31 mouse cellular contexts compared by ENCODE assay signal in genomic region chr10:123416024-123416423, GRCm38 (mm10).
A peak's percentile ranks its signal among the peaks of the same experiment; 100 is the strongest.
DNase-seq lines count a peak whose midpoint lies in the region; ATAC-seq and TF ChIP-seq lines count a peak whose summit lies in the region.
"Had no signal": no experiment of that assay in that cellular context is flagged by ENCODE, and none has a peak within 500 bp of the region (broad histone marks: within the 10 kb centered on the region; RNA-seq: fewer than 3 reads in every experiment).

No protein-coding gene starts in this region.

- H3K4me1 ChIP-seq in midbrain, embryonic 16.5 days (ENCODE audit: control insufficient read depth, insufficient read depth, low read length), result peaks cover 9% of the 10 kb centered on the region
- H3K4me1 ChIP-seq in midbrain, embryonic 11.5 days (ENCODE audit: control insufficient read depth, insufficient read depth, low read length), result no peaks in the 10 kb centered on the region
- H3K4me1 ChIP-seq in hindbrain, postnatal 0 days (ENCODE audit: insufficient read depth, low read length), result peaks cover 4% of the 10 kb centered on the region; the same call in 1 of the 2 replicates
- peaks cover 8% of the 10 kb centered on the region for H3K4me1 ChIP-seq in neural tube, embryonic 15.5 days
- H3K4me1 ChIP-seq: forebrain, embryonic 13.5 days; heart, embryonic 13.5 days; liver, embryonic 15.5 days; lung, embryonic 15.5 days; megakaryocyte, embryonic 14.5 days had no signal

- H3K27me3 ChIP-seq in midbrain, embryonic 16.5 days (ENCODE audit: control insufficient read depth, insufficient read depth, low read depth, low read length), result no peaks in the 10 kb centered on the region
- H3K27me3 ChIP-seq in midbrain, embryonic 11.5 days (ENCODE audit: control insufficient read depth, insufficient read depth, low read length), result no peaks in the 10 kb centered on the region
- no peaks in the 10 kb centered on the region for H3K27me3 ChIP-seq in hindbrain, postnatal 0 days (ENCODE audit: insufficient read depth, low read length)
- no peaks in the 10 kb centered on the region for H3K27me3 ChIP-seq in neural tube, embryonic 15.5 days (replicated peaks)
- H3K27me3 ChIP-seq: CH12.LX; embryonic facial prominence, embryonic 13.5 days; forebrain, embryonic 13.5 days; heart, embryonic 13.5 days; kidney, embryonic 15.5 days; liver, embryonic 15.5 days; lung, embryonic 15.5 days; megakaryocyte, embryonic 14.5 days; Patski had no signal

- ATAC-seq in frontal cortex, adult (ENCODE audit: low TSS enrichment), result peak; percentile 11; the same call in 1 of the 2 replicates
- ATAC-seq in midbrain, embryonic 16.5 days, result 0 out of 2 replicates have a peak, but pooled peaks have one; percentile 48
- no peak for ATAC-seq in midbrain, embryonic 11.5 days (ENCODE audit: low FRiP score)
- ATAC-seq in hindbrain, postnatal 0 days, result no peak
- ATAC-seq in neural tube, embryonic 15.5 days (ENCODE audit: low FRiP score), result peak; percentile 41; the same call in 1 of the 2 replicates
- ATAC-seq: forebrain, embryonic 13.5 days; Patski had no signal

- H3K4me3 ChIP-seq in midbrain, embryonic 16.5 days (ENCODE audit: low read depth, low read length), result no peak overlapping the region
- no peak overlapping the region for H3K4me3 ChIP-seq in midbrain, embryonic 11.5 days (ENCODE audit: low read depth, low read length)
- no peak overlapping the region for H3K4me3 ChIP-seq in hindbrain, postnatal 0 days (ENCODE audit: low read length)
- no peak overlapping the region for H3K4me3 ChIP-seq in neural tube, embryonic 15.5 days (replicated peaks)
- H3K4me3 ChIP-seq: embryonic facial prominence, embryonic 13.5 days; forebrain, embryonic 13.5 days; heart, adult 2 months; heart, embryonic 13.5 days; kidney, embryonic 15.5 days; liver, embryonic 15.5 days; lung, embryonic 15.5 days; megakaryocyte, embryonic 14.5 days had no signal

- H3K9me3 ChIP-seq in midbrain, embryonic 16.5 days (replicated peaks; ENCODE audit: control insufficient read depth, low read length, poor library complexity, severe bottlenecking), result 0 out of 2 replicates have a peak, but pooled peaks cover 2% of the 10 kb centered on the region
- no peaks in the 10 kb centered on the region for H3K9me3 ChIP-seq in midbrain, embryonic 11.5 days (ENCODE audit: control insufficient read depth, low read length)
- H3K9me3 ChIP-seq in hindbrain, postnatal 0 days (ENCODE audit: low read length), result no peaks in the 10 kb centered on the region
- no peaks in the 10 kb centered on the region for H3K9me3 ChIP-seq in neural tube, embryonic 15.5 days (replicated peaks)
- H3K9me3 ChIP-seq: kidney, embryonic 15.5 days; liver, embryonic 15.5 days; lung, embryonic 15.5 days had no signal

- WGBS in midbrain, embryonic 16.5 days, result 46% methylated on average over 4 of the region's 4 CpGs
- WGBS in midbrain, embryonic 11.5 days, result 58% methylated on average over 4 of the region's 4 CpGs
- WGBS in hindbrain, postnatal 0 days, result 50% methylated on average over 4 of the region's 4 CpGs
- WGBS in neural tube, embryonic 15.5 days, result 35% methylated on average over 4 of the region's 4 CpGs

- H3K4me2 ChIP-seq in midbrain, embryonic 16.5 days (ENCODE audit: low read length), result no peak overlapping the region
- no peak overlapping the region for H3K4me2 ChIP-seq in midbrain, embryonic 11.5 days
- H3K4me2 ChIP-seq in hindbrain, postnatal 0 days (ENCODE audit: low read depth, low read length), result no peak overlapping the region
- no peak overlapping the region for H3K4me2 ChIP-seq in neural tube, embryonic 15.5 days
- H3K4me2 ChIP-seq: embryonic facial prominence, embryonic 13.5 days; forebrain, embryonic 13.5 days; heart, embryonic 13.5 days; kidney, embryonic 15.5 days; liver, embryonic 15.5 days; lung, embryonic 15.5 days had no signal

- TF ChIP-seq CTCF in hindbrain, postnatal 0 days (IDR thresholded peaks at IDR 0.05; ENCODE audit: low read depth), result no peak

- 0 out of 2 replicates have a peak overlapping the region, but pooled peaks have one; percentile 26 for H3K27ac ChIP-seq in midbrain, embryonic 16.5 days (ENCODE audit: low read length)
- H3K27ac ChIP-seq in midbrain, embryonic 11.5 days (ENCODE audit: low read depth, low read length), result no peak overlapping the region
- no peak overlapping the region for H3K27ac ChIP-seq in hindbrain, postnatal 0 days
- no peak overlapping the region; the same call in 1 of the 2 replicates for H3K27ac ChIP-seq in neural tube, embryonic 15.5 days (replicated peaks)
- H3K27ac ChIP-seq: embryonic facial prominence, embryonic 13.5 days; forebrain, embryonic 13.5 days; heart, adult 2 months; heart, embryonic 13.5 days; kidney, embryonic 15.5 days; liver, embryonic 15.5 days; lung, embryonic 15.5 days had no signal

- no peaks in the 10 kb centered on the region for H3K36me3 ChIP-seq in midbrain, embryonic 16.5 days (ENCODE audit: control insufficient read depth, insufficient read depth, low read length)
- no peaks in the 10 kb centered on the region for H3K36me3 ChIP-seq in midbrain, embryonic 11.5 days (ENCODE audit: control insufficient read depth, insufficient read depth, low read length)
- H3K36me3 ChIP-seq in hindbrain, postnatal 0 days (ENCODE audit: insufficient read depth, low read length), result no peaks in the 10 kb centered on the region
- no peaks in the 10 kb centered on the region for H3K36me3 ChIP-seq in neural tube, embryonic 15.5 days
- H3K36me3 ChIP-seq: embryonic facial prominence, embryonic 13.5 days; G1E; heart, embryonic 13.5 days; kidney, embryonic 15.5 days; liver, embryonic 15.5 days; lung, embryonic 15.5 days had no signal

- H3K9ac ChIP-seq in midbrain, embryonic 16.5 days (ENCODE audit: low read depth, low read length), result no peak overlapping the region
- H3K9ac ChIP-seq in midbrain, embryonic 11.5 days (ENCODE audit: low read length), result no peak overlapping the region
- no peak overlapping the region for H3K9ac ChIP-seq in hindbrain, postnatal 0 days (replicated peaks; ENCODE audit: low read length)
- no peak overlapping the region for H3K9ac ChIP-seq in neural tube, embryonic 15.5 days (replicated peaks)
- H3K9ac ChIP-seq: embryonic facial prominence, embryonic 13.5 days; forebrain, embryonic 13.5 days; heart, embryonic 13.5 days; kidney, embryonic 15.5 days; liver, embryonic 15.5 days; lung, embryonic 15.5 days had no signal

- no peak for DNase-seq in frontal cortex, adult 2 months (ENCODE audit: extremely low spot score in 1 of 2, low spot score in 1 of 2)
- DNase-seq in midbrain, embryonic 11.5 days (ENCODE audit: low spot score, missing footprints), result no peak
- DNase-seq in hindbrain, postnatal 0 days (ENCODE audit: low spot score), result peak; percentile 61
- no peak for DNase-seq in gastrocnemius, adult 18-20 months (ENCODE audit: low spot score)
- no peak for DNase-seq in heart, postnatal 4 days
- DNase-seq: adrenal gland, adult 2 months; B cell, adult 2 months; cerebellum, adult 18-20 months; cerebellum, postnatal 25 days; gastrocnemius, postnatal 36 days; heart, adult 2 months; heart, postnatal 14 days; kidney, adult 11 months; kidney, postnatal 36 days; liver; lung, postnatal 36 days; right cerebral cortex, postnatal 25 days; spleen, adult 18-20 months had no signal

Comparison
In these comparisons a context has a peak if more than half of its experiments do, and no peak if none do; other contexts are left out.
1. ATAC-seq: peak in frontal cortex, adult (single experiment), midbrain, embryonic 16.5 days (single experiment) and neural tube, embryonic 15.5 days (single experiment); none in midbrain, embryonic 11.5 days (single experiment) and hindbrain, postnatal 0 days (single experiment).